Mouse (Mus musculus) megakaryocyte, embryonic 14.5 days (primary cell): ENCODE data around the gene St3gal4.

Experiments
- FLI1 ChIP-seq: IDR thresholded peaks from 2 replicates; pipeline ENCODE4 v1.6.1; 2012; ENCODE audit warnings: low read length, inconsistent platforms, mixed read lengths
- GATA1 ChIP-seq: IDR thresholded peaks from 3 replicates; pipeline ENCODE4 v1.6.1; 2012; ENCODE audit warnings: mixed read lengths, low read length, inconsistent platforms, borderline replicate concordance

- TF ChIP-seq GATA1 (no peak), FLI1 (no peak)
Measured at GRCm38 (mm10) chr9:35032457-35032856, 86.6 kb downstream of the St3gal4 start.
